Comparison of ENCODE assay signal across 8 mouse cellular contexts in genomic region chr17:21531621-21532020, GRCm38 (mm10). TPM values are rescaled to one million over a fixed set of nuclear protein-coding genes. Genes with fewer than 3 reads are reported as not detected.
DNase-seq lines count a peak whose midpoint lies in the region; ATAC-seq and TF ChIP-seq lines count a peak whose summit lies in the region.

No protein-coding gene starts in this region.

- no peaks in the 10 kb centered on the region for H3K27me3 ChIP-seq in cerebellum, adult 2 months (ENCODE audit: control insufficient read depth, insufficient read depth, low read length)
- no peaks in the 10 kb centered on the region for H3K27me3 ChIP-seq in thymus, adult 2 months (ENCODE audit: control insufficient read depth, insufficient read depth, low read length)
- H3K27me3 ChIP-seq in heart, postnatal 0 days (ENCODE audit: control insufficient read depth, insufficient read depth, low read length) = no peaks in the 10 kb centered on the region
- no peaks in the 10 kb centered on the region for H3K27me3 ChIP-seq in liver, embryonic 13.5 days

- H3K9ac ChIP-seq in heart, postnatal 0 days (replicated peaks; ENCODE audit: low read depth, low read length) = peak overlapping the region; percentile 88
- H3K9ac ChIP-seq in liver, embryonic 13.5 days = peak overlapping the region; percentile 81; the same call in 1 of the 2 replicates

- no peaks in the 10 kb centered on the region for H3K9me3 ChIP-seq in heart, postnatal 0 days (replicated peaks; ENCODE audit: control insufficient read depth, low read length)
- no peaks in the 10 kb centered on the region for H3K9me3 ChIP-seq in liver, embryonic 13.5 days (replicated peaks)

- peaks cover 3% of the 10 kb centered on the region; the same call in 1 of the 2 replicates for H3K4me1 ChIP-seq in cerebellum, adult 2 months (ENCODE audit: control insufficient read depth, insufficient read depth, low read length)
- peaks cover 18% of the 10 kb centered on the region for H3K4me1 ChIP-seq in thymus, adult 2 months (replicated peaks; ENCODE audit: control insufficient read depth, insufficient read depth, low read length)
- peaks cover 13% of the 10 kb centered on the region for H3K4me1 ChIP-seq in heart, postnatal 0 days (ENCODE audit: control insufficient read depth, insufficient read depth)
- peaks cover 39% of the 10 kb centered on the region for H3K4me1 ChIP-seq in liver, embryonic 13.5 days (replicated peaks)

- no peak for TF ChIP-seq EP300 in heart, postnatal 0 days (IDR thresholded peaks at IDR 0.05; ENCODE audit: low read depth)

- peak; percentile 1; the same call in 1 of the 2 replicates for ATAC-seq in heart, postnatal 0 days (ENCODE audit: insufficient read depth, low read depth)
- no peak; the same call in 1 of the 2 replicates for ATAC-seq in liver, embryonic 13.5 days (ENCODE audit: low read depth)

- no peaks in the 10 kb centered on the region for H3K36me3 ChIP-seq in thymus, adult 2 months (ENCODE audit: control insufficient read depth, insufficient read depth, low read length)
- no peaks in the 10 kb centered on the region for H3K36me3 ChIP-seq in heart, postnatal 0 days (replicated peaks; ENCODE audit: control insufficient read depth, insufficient read depth, low read length)
- H3K36me3 ChIP-seq in liver, embryonic 13.5 days = no peaks in the 10 kb centered on the region

- TF ChIP-seq POLR2A in cerebellum, adult 2 months (IDR thresholded peaks at IDR 0.05; ENCODE audit: borderline replicate concordance, insufficient read depth, low read length) = no peak
- no peak for TF ChIP-seq POLR2A in thymus, adult 2 months (IDR thresholded peaks at IDR 0.05; ENCODE audit: control insufficient read depth, extremely low read depth, insufficient read depth, low read length, poor library complexity)

- peak overlapping the region; percentile 66 for H3K4me2 ChIP-seq in heart, postnatal 0 days (ENCODE audit: low read depth, low read length)
- H3K4me2 ChIP-seq in liver, embryonic 13.5 days = peak overlapping the region; percentile 88

- DNase-seq in cerebellum, adult 2 months = peak in 1 of 2 experiments; percentile 41
- DNase-seq in cerebellum, postnatal 4 days (ENCODE audit: low spot score in 2 of 2) = no peak
- peak; percentile 3 for DNase-seq in thymus, adult 2 months
- DNase-seq in thymus, adult 18-20 months = no peak
- DNase-seq in heart, postnatal 0 days (ENCODE audit: low spot score) = no peak
- no peak for DNase-seq in liver, embryonic 13.5 days
- peak; percentile 32 for DNase-seq in skeletal muscle tissue, adult 2 months (ENCODE audit: low read depth, low spot score)
- no peak for DNase-seq in retina, embryonic 14.5 days (ENCODE audit: low spot score)

- peak overlapping the region; percentile 90 for H3K27ac ChIP-seq in cerebellum, adult 2 months (ENCODE audit: insufficient read depth, low read length)
- peak overlapping the region; percentile 18; the same call in 1 of the 2 replicates for H3K27ac ChIP-seq in thymus, adult 2 months (ENCODE audit: control insufficient read depth, insufficient read depth, low read length)
- peak overlapping the region; percentile 97 for H3K27ac ChIP-seq in heart, postnatal 0 days (ENCODE audit: low read depth)
- H3K27ac ChIP-seq in liver, embryonic 13.5 days = peak overlapping the region; percentile 47

- H3K4me3 ChIP-seq in cerebellum, adult 2 months (replicated peaks; ENCODE audit: insufficient read depth, low read depth, low read length) = peak overlapping the region; percentile 97
- no peak overlapping the region for H3K4me3 ChIP-seq in thymus, adult 2 months (ENCODE audit: control insufficient read depth, insufficient read depth, low read length)
- peak overlapping the region; percentile 65 for H3K4me3 ChIP-seq in heart, postnatal 0 days (ENCODE audit: low read depth, low read length)
- H3K4me3 ChIP-seq in liver, embryonic 13.5 days (replicated peaks) = peak overlapping the region; percentile 70

- TF ChIP-seq CTCF in cerebellum, adult 2 months (IDR thresholded peaks at IDR 0.05; ENCODE audit: borderline replicate concordance, insufficient read depth, low read depth, low read length) = no peak
- no peak for TF ChIP-seq CTCF in thymus, adult 2 months (IDR thresholded peaks at IDR 0.05; ENCODE audit: borderline replicate concordance, control insufficient read depth, extremely low read depth, insufficient read depth, low read length, poor library complexity)
- no peak for TF ChIP-seq CTCF in heart, postnatal 0 days (IDR thresholded peaks at IDR 0.05; ENCODE audit: low read depth)

- 17% methylated on average over 5 of the region's 5 CpGs for WGBS in cerebellum, adult 2 months
- WGBS in thymus, adult 2 months = 86% methylated on average over 5 of the region's 5 CpGs
- 38% methylated on average over 5 of the region's 5 CpGs for WGBS in heart, postnatal 0 days
- 63% methylated on average over 5 of the region's 5 CpGs for WGBS in liver, embryonic 13.5 days (ENCODE audit: insufficient replicate concordance)

RNA-seq across cellular contexts. Expression of gene Zfp52, which starts 3.7 kb away (rescaled TPM):
- polyA plus RNA-seq in cerebellum, adult 2 months (2012; rRNA removed) = 3.5 and 4.0 TPM in 2 replicates
- 0.47 and 0.73 TPM in 2 replicates for polyA plus RNA-seq in thymus, adult 2 months (2012; rRNA removed)
- total RNA-seq in heart, postnatal 0 days (2014; rRNA removed; ENCODE audit: low replicate concordance) = 6.8 and 7.0 TPM in 2 replicates
- polyA plus RNA-seq in heart, postnatal 0 days (2015; fragmentation: Nextera tagmentation; extraction: Ambion mirVana) = 4.4 and 4.5 TPM in 2 replicates
- polyA plus RNA-seq in liver, embryonic 13.5 days (2015; fragmentation: Nextera tagmentation; extraction: Ambion mirVana) = 0.92 and 1.5 TPM in 2 replicates

RNA-seq across cellular contexts. Expression of gene Zfp948, which starts 35.2 kb away (rescaled TPM):
- polyA plus RNA-seq in cerebellum, adult 2 months (2012; rRNA removed) = 8.9 and 9.0 TPM in 2 replicates
- 0.14 and 0.44 TPM in 2 replicates for polyA plus RNA-seq in thymus, adult 2 months (2012; rRNA removed)
- 1.8 and 4.7 TPM in 2 replicates for total RNA-seq in heart, postnatal 0 days (2014; rRNA removed; ENCODE audit: low replicate concordance)
- polyA plus RNA-seq in heart, postnatal 0 days (2015; fragmentation: Nextera tagmentation; extraction: Ambion mirVana) = 6.2 and 7.4 TPM in 2 replicates
- polyA plus RNA-seq in liver, embryonic 13.5 days (2015; fragmentation: Nextera tagmentation; extraction: Ambion mirVana) = 5.8 and 7.1 TPM in 2 replicates

RNA-seq across cellular contexts. Expression of gene Zfp53, which starts 42.8 kb away (rescaled TPM):
- polyA plus RNA-seq in cerebellum, adult 2 months (2012; rRNA removed) = 3.4 TPM in 2 replicates
- polyA plus RNA-seq in thymus, adult 2 months (2012; rRNA removed) = 2.9 and 3.7 TPM in 2 replicates
- total RNA-seq in heart, postnatal 0 days (2014; rRNA removed; ENCODE audit: low replicate concordance) = 0.70 and 0.92 TPM in 2 replicates
- 4.0 and 4.4 TPM in 2 replicates for polyA plus RNA-seq in heart, postnatal 0 days (2015; fragmentation: Nextera tagmentation; extraction: Ambion mirVana)
- polyA plus RNA-seq in liver, embryonic 13.5 days (2015; fragmentation: Nextera tagmentation; extraction: Ambion mirVana) = 3.2 and 5.2 TPM in 2 replicates

Comparison
In these comparisons a context has a peak if more than half of its experiments do, and no peak if none do; other contexts are left out.
1. DNase-seq: peak in thymus, adult 2 months (single experiment) and skeletal muscle tissue, adult 2 months (single experiment); none in cerebellum, postnatal 4 days (0 of 2), thymus, adult 18-20 months (0 of 2), heart, postnatal 0 days (single experiment), liver, embryonic 13.5 days (single experiment) and retina, embryonic 14.5 days (single experiment).
2. H3K27ac ChIP-seq: peak in every context shown above with its lines; median percentile 97 in heart, postnatal 0 days; 90 in cerebellum, adult 2 months; 47 in liver, embryonic 13.5 days; 18 in thymus, adult 2 months.